Mouse (Mus musculus) testis, adult 2 months (tissue): Measurements from ENCODE around the gene Crls1.

Experiments
- CTCF ChIP-seq: fragments of 200-500 bp; IDR thresholded peaks from 2 replicates; pipeline ENCODE4 v1.5.1; 2012; ENCODE audit warnings: low read depth, mild to moderate bottlenecking, inconsistent platforms, low read length, moderate library complexity; ENCODE audit not compliant: control insufficient read depth, insufficient read depth, insufficient replicate concordance
- POLR2A ChIP-seq: fragments of 200-500 bp; IDR thresholded peaks from 2 replicates; pipeline ENCODE4 v1.6.1; 2012; ENCODE audit warnings: low read depth, mild to moderate bottlenecking, inconsistent platforms, low read length, moderate library complexity; ENCODE audit not compliant: control insufficient read depth

DNA sequence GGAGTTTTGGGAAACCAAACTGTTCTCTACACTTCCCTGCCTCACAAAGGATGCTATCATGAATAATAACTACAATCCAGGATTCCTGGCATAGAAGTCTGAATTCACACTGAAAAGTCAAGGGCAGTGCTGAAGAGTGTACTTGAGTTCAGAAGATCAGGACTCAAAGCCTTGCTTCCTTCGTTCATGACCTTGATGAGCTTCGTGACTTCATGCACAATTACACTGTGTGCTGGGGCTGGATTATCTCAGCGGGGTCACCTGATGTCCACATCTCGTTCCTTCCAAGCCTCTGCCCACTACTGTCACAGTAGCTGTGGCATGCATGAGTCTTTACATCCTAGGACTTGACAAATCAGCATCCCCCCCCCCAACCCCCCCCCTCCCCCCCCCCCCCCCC is 55.2 kb downstream of the Crls1 start:
- TF ChIP-seq POLR2A (no peak), CTCF (no peak)
